Mouse (Mus musculus): ENCODE measurements around the gene Rsrc1.
A peak's percentile ranks its signal among the peaks of the same experiment; 100 is the strongest.
"Not testable (repeated sequence)": the region's sequence is repeated elsewhere in the genome, so short reads cannot be mapped to it uniquely, and the experiment has no call there.

Gene Rsrc1

GRCm38 (mm10) chr3:66985539-66986286, 4.5 kb downstream of the Rsrc1 start:
- peak; percentile 67 for DNase-seq

GRCm38 (mm10) chr3:66986287-66986560, 5.0 kb downstream of the Rsrc1 start:
- DNase-seq, result no peak

DNA sequence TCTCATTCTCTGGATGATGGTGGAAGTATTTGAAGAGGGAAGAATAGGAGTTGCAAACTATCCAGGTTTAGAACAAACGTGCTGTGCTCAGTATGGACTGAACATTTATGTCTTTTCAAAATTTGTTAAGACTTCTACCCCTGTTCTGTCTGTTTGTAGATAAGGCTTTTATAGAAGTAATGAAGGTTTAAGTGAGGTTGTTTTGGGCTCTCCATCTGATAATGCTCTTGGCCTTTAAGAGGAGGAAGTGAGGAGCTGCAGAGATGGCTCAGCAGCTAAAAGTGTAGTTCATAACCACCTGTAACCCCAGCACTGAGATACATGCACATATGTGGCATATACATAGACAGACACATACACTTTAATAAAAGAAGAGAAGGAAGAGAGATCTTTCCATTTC, 15.6 kb downstream of the Rsrc1 start:
- no peak for DNase-seq

GRCm38 (mm10) chr3:67036387-67037062, 55.3 kb downstream of the Rsrc1 start:
- no peak for DNase-seq

DNA sequence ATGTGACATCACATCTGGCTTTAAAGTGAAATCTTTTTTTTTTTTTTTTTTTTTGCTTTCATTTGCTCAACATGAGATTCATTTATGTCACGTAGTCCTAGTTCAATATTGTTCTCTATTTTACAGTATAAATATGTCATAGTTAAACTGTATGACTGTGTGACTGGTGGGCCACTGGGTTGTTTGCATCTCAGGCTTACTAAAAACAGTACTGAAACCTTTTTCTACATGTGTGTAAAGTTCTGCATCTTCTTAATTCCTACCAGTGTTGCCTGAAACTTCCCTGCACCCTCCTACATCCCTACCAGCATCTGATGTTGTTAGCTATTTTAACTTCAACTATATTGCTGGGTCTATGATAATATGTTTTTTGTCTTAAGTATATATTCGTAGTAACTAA, 78.6 kb downstream of the Rsrc1 start:
- DNase-seq, result no peak

DNA sequence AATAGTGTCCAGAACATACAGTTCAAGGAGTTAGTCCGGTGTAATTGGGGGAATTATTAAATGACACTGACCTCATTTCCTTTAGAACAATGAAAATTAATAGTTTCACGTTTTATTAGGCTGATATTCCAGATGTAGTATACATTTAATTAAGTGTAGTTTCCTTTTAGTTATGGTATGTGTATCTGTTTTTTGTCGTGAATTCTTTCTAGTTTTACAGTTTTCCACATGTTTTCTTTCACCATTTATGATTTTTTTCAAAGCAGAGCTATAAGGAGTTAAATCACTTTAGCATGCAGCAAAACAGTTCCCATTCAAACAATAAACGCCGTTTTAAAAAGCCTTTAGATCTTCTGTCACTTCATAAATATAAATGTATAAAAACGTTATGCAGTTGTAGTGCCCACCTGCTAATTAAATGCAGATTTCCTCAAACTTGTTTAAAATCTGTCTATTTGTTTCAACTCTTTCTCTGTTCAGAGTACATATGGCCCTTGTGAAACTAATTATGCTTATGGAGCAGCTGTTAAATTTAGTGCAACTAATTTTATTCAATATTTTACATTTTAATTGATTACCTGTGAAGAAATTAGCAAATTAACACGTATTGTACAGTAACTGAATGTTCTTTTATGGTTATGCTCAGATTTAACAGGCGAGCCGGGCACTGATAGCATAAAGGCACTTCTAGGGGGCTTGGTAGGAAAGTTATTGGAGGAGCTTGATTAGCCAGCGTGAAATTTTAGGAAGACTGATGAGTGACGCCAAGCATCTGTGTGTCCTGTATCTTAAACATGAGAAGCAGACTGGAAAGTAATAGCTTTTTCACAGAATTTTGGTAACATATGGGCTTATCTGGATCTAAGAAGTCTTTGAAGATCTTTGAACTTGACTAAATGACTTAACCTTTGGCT, 89.6 kb downstream of the Rsrc1 start:
- no peak for DNase-seq

- DNase-seq, result not testable (repeated sequence)
Measured at GRCm38 (mm10) chr3:67073653-67074052, 92.5 kb downstream of the Rsrc1 start.

DNA sequence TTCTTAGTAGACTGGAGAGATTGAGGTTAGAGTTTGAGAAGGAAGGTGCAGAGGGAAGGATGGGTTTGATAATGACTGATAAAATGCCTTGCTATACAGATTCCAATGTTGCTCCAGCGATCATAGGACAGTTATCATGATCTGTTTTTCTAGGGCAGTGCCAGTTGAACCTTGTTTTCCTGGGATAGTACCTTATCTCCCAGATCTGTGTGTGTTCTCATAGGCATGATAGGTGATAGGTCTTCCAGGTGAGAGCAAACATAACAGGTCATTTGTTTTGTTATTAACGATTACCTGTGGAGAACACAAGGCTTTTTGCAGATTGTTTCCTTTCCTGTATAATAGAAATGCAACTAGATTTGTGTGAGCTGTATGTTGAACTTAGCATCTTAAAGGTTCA, 94.3 kb downstream of the Rsrc1 start:
- no peak for DNase-seq

GRCm38 (mm10) chr3:67084742-67085141, 103.6 kb downstream of the Rsrc1 start:
- no peak for DNase-seq

GRCm38 (mm10) chr3:67108428-67108827, 127.2 kb downstream of the Rsrc1 start:
- no peak for DNase-seq

GRCm38 (mm10) chr3:67116317-67116716, 135.1 kb downstream of the Rsrc1 start:
- DNase-seq, result no peak

GRCm38 (mm10) chr3:67132521-67132920, 151.3 kb downstream of the Rsrc1 start:
- no peak for DNase-seq

DNA sequence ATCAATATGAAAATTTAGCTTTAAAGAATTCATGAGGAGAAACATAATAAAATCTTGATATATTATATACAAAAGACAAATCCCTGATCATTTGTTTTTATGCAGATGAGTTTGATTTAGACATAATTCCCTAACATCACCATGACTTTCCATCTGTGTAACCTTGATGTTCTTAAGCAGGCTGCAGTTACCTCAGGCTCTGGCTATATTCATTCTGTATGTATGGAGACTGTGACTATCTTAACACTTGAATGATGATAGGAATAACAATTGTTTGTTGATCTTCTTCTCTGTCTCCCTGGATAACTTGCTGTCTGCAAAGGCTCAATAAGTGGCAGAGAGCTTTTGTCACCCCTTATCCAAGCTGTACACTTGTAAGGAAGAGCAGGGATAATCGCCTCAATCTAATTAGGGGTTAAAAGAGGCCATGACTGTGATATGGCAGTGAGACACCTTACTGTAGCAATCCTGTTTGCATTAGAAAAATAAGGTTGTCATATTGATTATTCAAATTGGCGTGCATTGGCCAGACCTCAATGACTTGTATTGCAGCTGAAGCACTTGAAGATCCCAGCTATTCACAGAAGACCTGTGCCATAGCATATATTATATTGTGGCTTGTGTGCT, 154.7 kb downstream of the Rsrc1 start:
- DNase-seq, result no peak

- no peak for DNase-seq
Measured at GRCm38 (mm10) chr3:67144952-67145351, 163.8 kb downstream of the Rsrc1 start.

DNA sequence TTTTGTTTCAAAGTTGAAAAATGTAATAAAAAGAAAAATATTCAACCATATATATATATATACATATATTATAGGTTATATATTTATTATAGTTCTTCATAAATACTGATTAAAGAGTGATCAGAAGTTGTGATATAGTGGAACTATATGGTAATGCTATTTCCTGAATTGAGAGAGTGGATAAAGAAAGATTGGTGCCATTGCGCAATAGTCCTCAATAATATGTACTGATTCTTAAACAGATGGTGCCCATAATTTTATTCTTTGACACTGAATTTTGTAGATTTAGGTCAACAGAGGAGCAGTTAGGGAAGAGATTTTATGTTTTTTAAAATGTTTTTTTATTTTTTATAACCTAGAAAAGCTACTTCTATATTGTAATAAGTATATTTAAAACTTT, 165.1 kb downstream of the Rsrc1 start:
- no peak for DNase-seq

DNA sequence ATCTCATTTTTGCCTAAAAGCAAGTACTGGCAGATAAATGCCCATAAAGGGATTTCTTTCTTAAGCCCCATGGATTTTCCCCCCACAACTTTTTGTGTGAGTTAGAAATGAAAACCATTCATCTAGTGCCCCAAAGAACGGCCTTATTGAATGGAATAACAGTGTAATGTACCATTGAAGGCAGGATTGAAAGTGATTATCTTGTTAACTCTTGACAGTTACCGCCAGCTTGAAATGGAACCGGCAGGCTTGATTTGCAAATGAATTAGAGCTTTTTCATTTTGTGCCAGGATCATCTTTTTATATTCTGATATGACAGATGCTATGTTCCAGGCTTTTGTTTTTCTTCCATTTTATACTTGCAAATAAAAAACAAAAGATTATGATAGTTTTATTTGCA, 166.1 kb downstream of the Rsrc1 start:
- peak; percentile 13 for DNase-seq

DNA sequence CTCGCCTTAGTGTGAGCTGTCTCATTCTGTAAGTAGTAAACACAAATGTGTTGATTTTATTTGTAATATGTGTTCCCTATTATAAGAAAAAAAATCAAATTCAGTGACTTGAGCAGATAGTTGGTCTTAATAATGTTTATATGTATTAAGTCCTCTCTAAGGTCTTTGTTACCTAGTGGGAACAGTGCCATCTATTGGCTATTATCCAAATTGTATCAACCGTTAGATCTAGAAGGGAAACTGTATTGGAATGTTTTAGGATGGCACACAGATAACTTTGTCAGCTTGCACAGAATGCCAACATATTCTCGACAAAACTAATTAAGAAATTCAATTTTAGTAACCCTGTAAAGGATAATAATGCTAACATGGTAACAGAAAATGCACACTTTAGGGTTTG, 216.0 kb downstream of the Rsrc1 start:
- no peak for DNase-seq

GRCm38 (mm10) chr3:67213047-67213457, 231.9 kb downstream of the Rsrc1 start:
- DNase-seq, result no peak

GRCm38 (mm10) chr3:67232617-67233241, 251.5 kb downstream of the Rsrc1 start:
- no peak for DNase-seq

DNA sequence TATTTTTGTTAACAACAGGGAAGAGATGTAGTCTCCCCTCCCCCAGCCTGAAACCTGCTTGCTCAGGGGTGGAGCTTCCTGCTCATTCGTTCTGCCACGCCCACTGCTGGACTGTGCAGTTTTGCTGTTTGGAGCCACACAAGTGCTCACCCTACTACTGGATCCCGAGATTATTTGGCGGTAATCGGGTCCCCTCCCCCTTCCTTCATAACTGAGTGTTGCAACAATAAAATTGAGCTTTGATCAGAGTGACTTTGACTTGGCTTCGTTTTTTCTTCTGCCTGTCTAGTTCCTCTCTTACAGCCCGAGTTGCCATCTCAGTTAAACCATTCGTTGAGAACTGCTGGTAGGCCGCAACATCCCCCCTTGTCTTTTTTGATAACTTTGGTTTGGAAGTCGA, 261.3 kb downstream of the Rsrc1 start:
- DNase-seq, result not testable (repeated sequence)

DNA sequence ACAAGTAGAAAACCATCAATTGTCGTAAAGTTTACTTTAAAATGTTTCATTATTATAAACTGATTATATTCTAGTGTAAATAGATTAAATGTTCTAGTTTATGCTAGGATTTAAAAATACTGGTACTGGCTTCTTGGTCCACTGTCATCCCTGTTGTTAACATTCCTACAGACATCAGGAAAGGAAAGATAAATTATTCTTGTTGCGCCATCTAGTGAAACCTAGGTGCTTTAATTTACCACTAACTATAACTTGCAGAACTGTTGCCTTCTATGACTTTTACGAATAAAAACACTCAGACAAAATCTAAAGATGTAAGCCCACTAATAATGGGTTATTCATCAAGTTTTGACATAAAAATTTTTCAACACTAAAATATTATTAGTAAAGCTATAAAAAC, 286.3 kb downstream of the Rsrc1 start:
- DNase-seq, result no peak

GRCm38 (mm10) chr3:67279781-67280180, 298.6 kb downstream of the Rsrc1 start:
- DNase-seq, result no peak

- DNase-seq, result no peak
Measured at GRCm38 (mm10) chr3:67280247-67280646, 299.1 kb downstream of the Rsrc1 start.

All from layer of hippocampus, adult 9-11 months (tissue).